Mouse (Mus musculus): Measurements from ENCODE around the gene Nhs. TPM values are rescaled to one million over a fixed set of nuclear protein-coding genes. Genes with fewer than 3 reads are reported as not detected.

Nhs gene
- polyA plus RNA-seq, 1 experiment from 2014 or later = 3.6 TPM

DNA sequence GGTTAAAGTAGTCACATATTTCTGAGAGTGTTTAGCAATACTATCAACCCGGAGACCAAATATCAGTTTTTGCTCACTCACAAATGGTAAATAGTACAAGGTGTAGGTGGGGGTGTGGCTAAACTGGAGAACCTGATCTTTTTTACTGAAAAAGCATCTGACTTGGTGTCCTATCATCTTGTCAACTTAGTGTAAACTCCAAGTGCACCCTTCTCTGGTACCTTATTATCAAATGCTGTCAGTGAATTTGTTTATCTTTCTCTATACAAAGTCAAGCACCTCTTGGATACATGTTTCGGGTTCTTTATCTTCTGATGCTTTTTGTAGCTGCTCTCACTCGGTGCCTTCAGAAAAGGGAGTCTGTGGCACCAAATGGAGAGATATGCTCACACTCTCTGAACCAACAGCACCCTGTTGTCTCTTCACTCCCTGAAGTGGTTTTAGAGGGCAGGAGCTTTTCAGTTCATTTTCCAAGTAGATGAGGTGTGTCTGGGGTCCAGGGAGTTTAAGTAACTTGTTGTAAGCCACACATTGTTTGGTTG lies 187.5 kb downstream of the Nhs start:
- no peak for ATAC-seq (ENCODE audit: low FRiP score, low TSS enrichment)

DNA sequence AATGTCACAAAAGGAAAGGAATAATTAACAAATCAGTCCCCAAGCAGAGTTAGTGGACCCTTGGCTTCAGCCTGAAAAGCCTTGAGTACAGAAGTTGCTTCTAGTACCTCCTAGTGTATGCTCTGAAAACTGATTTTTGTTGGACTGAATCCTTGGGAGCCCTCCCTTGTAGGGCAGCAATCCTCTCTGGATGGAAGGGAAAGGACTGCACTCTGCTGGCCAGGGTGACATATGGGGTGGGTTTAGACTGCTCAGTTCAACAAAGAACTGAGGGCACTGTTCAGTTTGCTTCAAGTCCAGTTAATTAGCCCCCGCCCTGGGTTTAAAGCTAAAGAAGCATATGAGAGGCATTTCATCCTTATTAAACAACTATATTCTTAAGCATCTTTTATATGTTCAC lies 188.4 kb downstream of the Nhs start:
- no peak overlapping the region for H3K4me2 ChIP-seq (replicated peaks; ENCODE audit: low read depth, low read length)
- WGBS = 97% methylated on average over 1 of the region's 1 CpGs
- no peak for ATAC-seq (ENCODE audit: low FRiP score, low TSS enrichment)
- H3K9ac ChIP-seq (ENCODE audit: low read depth, low read length) = no peak overlapping the region
- no peaks in the 10 kb centered on the region for H3K9me3 ChIP-seq (ENCODE audit: control insufficient read depth, low read length)
- H3K36me3 ChIP-seq (ENCODE audit: control insufficient read depth, insufficient read depth, low read length) = no peaks in the 10 kb centered on the region
- H3K4me1 ChIP-seq (ENCODE audit: control insufficient read depth, insufficient read depth, low read length) = no peaks in the 10 kb centered on the region
- no peak overlapping the region for H3K4me3 ChIP-seq (ENCODE audit: low read length)
- H3K27me3 ChIP-seq (ENCODE audit: control insufficient read depth, insufficient read depth, low read length) = no peaks in the 10 kb centered on the region
- no peak overlapping the region for H3K27ac ChIP-seq (ENCODE audit: low read depth, low read length)

More for the DNA sequence above, 187.5 kb downstream of the Nhs start:
- H3K9ac ChIP-seq (ENCODE audit: low read depth, low read length) = no peak overlapping the region
- no peak overlapping the region for H3K4me2 ChIP-seq (replicated peaks; ENCODE audit: low read depth, low read length)
- H3K4me3 ChIP-seq (ENCODE audit: low read length) = no peak overlapping the region
- H3K4me1 ChIP-seq (ENCODE audit: control insufficient read depth, insufficient read depth, low read length) = no peaks in the 10 kb centered on the region
- no peak overlapping the region for H3K27ac ChIP-seq (ENCODE audit: low read depth, low read length)
- H3K36me3 ChIP-seq (ENCODE audit: control insufficient read depth, insufficient read depth, low read length) = no peaks in the 10 kb centered on the region
- no peaks in the 10 kb centered on the region for H3K9me3 ChIP-seq (ENCODE audit: control insufficient read depth, low read length)
- WGBS = 88% methylated on average over 3 of the region's 3 CpGs
- no peaks in the 10 kb centered on the region for H3K27me3 ChIP-seq (ENCODE audit: control insufficient read depth, insufficient read depth, low read length)

DNA sequence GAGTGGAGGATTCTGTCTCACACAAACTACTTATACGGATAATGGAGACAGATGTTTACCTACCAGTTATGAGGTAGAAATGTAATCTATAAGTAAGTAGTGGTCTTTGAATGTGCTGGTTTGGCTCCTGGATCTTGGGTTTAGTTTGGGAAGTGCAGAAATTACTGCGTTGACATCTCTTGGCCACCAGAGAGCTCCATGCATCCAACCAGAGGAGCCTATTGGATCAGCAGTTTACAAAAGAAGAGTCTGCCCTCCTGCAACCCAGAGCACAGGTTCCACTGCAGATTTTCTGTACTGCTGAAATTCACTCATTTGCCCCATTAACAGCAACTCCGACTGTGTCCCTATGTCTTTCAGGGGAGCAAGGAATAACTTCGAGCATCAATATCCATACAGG lies 191.8 kb downstream of the Nhs start:
- Histone ChIP-seq H3K9me3 (ENCODE audit: control insufficient read depth, low read length) (no peaks in the 10 kb centered on the region), H3K4me3 (ENCODE audit: low read length) (no peak overlapping the region), H3K4me2 (replicated peaks; ENCODE audit: low read depth, low read length) (no peak overlapping the region), H3K36me3 (ENCODE audit: control insufficient read depth, insufficient read depth, low read length) (no peaks in the 10 kb centered on the region), H3K27ac (ENCODE audit: low read depth, low read length) (no peak overlapping the region), H3K9ac (ENCODE audit: low read depth, low read length) (no peak overlapping the region), H3K27me3 (ENCODE audit: control insufficient read depth, insufficient read depth, low read length) (no peaks in the 10 kb centered on the region), H3K4me1 (ENCODE audit: control insufficient read depth, insufficient read depth, low read length) (no peaks in the 10 kb centered on the region)
- ATAC-seq (ENCODE audit: low FRiP score, low TSS enrichment) = peak; percentile 62; the same call in 1 of the 2 replicates
- 40% methylated on average over 4 of the region's 4 CpGs for WGBS

DNA sequence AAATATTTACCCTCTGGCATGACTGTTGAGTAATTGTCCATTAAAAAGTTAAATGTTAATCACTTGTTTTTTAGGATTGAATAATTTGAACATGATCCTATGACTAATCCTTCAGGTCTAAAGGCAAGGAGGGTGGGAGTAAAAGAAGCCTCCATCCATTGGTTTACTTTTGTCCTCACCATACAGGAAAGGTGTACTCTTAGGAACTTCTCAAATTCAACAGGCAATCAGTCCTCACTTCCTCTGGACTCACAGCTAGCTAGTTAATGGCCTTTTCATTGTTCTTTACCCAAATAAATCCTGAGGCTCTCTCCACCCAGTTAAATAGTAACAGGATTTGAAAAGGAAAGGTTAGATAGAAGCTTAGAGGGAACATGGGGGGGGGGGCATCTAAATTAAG lies 196.2 kb downstream of the Nhs start:
- peaks cover 2% of the 10 kb centered on the region; the same call in 1 of the 2 replicates for H3K4me1 ChIP-seq (ENCODE audit: control insufficient read depth, insufficient read depth, low read length)
- no peak overlapping the region for H3K27ac ChIP-seq (ENCODE audit: low read depth, low read length)
- H3K4me3 ChIP-seq (ENCODE audit: low read length) = no peak overlapping the region
- H3K9ac ChIP-seq (ENCODE audit: low read depth, low read length) = no peak overlapping the region
- H3K36me3 ChIP-seq (ENCODE audit: control insufficient read depth, insufficient read depth, low read length) = no peaks in the 10 kb centered on the region
- no peak overlapping the region for H3K4me2 ChIP-seq (replicated peaks; ENCODE audit: low read depth, low read length)
- no peak for ATAC-seq (ENCODE audit: low FRiP score, low TSS enrichment)
- no peaks in the 10 kb centered on the region for H3K27me3 ChIP-seq (ENCODE audit: control insufficient read depth, insufficient read depth, low read length)
- no peaks in the 10 kb centered on the region for H3K9me3 ChIP-seq (ENCODE audit: control insufficient read depth, low read length)

DNA sequence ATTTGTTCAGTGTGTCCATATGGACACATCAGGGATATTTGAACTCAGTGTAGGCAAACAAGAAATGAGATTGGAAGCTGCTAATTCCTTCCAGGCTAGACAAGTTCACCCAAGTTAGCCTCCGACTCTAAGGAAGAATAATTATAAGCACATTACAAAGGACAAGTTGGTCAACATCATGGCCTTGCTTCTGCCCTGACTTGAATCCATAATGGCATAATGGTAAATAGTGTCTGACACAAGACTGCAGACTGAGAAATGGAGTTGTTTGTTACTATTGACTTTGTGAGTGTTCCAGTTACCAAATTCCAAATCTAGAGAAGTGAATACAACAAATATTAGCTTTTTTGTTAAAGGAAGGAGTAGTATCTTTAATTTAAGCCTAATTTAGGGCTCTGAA lies 196.7 kb downstream of the Nhs start:
- H3K9me3 ChIP-seq (ENCODE audit: control insufficient read depth, low read length) = no peaks in the 10 kb centered on the region
- no peaks in the 10 kb centered on the region for H3K27me3 ChIP-seq (ENCODE audit: control insufficient read depth, insufficient read depth, low read length)
- no peak overlapping the region for H3K9ac ChIP-seq (ENCODE audit: low read depth, low read length)
- no peak for ATAC-seq (ENCODE audit: low FRiP score, low TSS enrichment)
- H3K4me2 ChIP-seq (replicated peaks; ENCODE audit: low read depth, low read length) = no peak overlapping the region
- no peak overlapping the region for H3K4me3 ChIP-seq (ENCODE audit: low read length)
- H3K27ac ChIP-seq (ENCODE audit: low read depth, low read length) = no peak overlapping the region
- WGBS = 82% methylated on average over 1 of the region's 1 CpGs
- H3K4me1 ChIP-seq (ENCODE audit: control insufficient read depth, insufficient read depth, low read length) = peaks cover 2% of the 10 kb centered on the region; the same call in 1 of the 2 replicates
- no peaks in the 10 kb centered on the region for H3K36me3 ChIP-seq (ENCODE audit: control insufficient read depth, insufficient read depth, low read length)

DNA sequence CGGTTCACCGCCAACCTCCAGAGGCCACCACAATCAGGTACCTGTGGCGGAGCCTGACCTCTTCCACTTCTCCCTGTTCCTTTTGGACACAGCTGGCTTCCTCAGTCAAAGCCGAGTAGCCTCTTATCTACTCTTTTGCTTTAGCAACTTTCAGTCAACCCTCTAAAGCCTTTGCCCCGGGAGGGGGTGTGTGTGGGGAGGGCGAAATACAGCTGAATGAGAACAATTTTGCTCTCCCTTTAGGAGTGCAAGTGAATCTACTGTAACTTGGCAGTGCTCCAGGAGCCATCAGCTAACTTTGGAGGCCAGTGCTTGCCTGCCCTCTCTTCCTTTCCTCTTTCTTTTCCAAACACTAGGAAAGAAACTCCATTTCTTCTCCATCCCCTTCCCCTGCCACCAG lies 197.8 kb downstream of the Nhs start:
- Histone ChIP-seq H3K4me3 (ENCODE audit: low read length) (no peak overlapping the region), H3K9me3 (ENCODE audit: control insufficient read depth, low read length) (no peaks in the 10 kb centered on the region), H3K4me1 (ENCODE audit: control insufficient read depth, insufficient read depth, low read length) (peaks cover 2% of the 10 kb centered on the region; the same call in 1 of the 2 replicates), H3K9ac (ENCODE audit: low read depth, low read length) (no peak overlapping the region), H3K27me3 (ENCODE audit: control insufficient read depth, insufficient read depth, low read length) (no peaks in the 10 kb centered on the region), H3K36me3 (ENCODE audit: control insufficient read depth, insufficient read depth, low read length) (no peaks in the 10 kb centered on the region), H3K27ac (ENCODE audit: low read depth, low read length) (no peak overlapping the region; the same call in 1 of the 2 replicates), H3K4me2 (replicated peaks; ENCODE audit: low read depth, low read length) (no peak overlapping the region)
- 49% methylated on average over 6 of the region's 6 CpGs for WGBS
- no peak for ATAC-seq (ENCODE audit: low FRiP score, low TSS enrichment)

DNA sequence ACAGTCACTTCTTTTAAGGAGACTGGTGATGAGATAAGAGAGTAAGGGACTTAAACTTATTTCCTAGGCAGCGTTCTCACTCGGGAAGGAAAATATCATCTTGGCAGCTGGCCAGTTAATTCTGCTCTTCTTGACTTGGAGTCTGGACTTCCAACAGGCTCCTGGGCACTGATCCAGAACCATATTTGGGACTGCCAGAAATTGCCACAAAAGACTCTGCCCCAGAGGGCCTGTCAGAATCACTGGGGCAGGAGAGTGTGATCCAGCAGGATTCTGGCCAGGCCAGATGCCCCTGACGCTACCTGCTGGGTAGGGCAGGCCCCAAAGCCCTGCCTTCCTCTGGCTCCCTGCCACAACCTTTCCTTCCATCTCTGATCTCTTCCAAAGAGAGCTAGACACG lies 198.4 kb downstream of the Nhs start:
- ATAC-seq (ENCODE audit: low FRiP score, low TSS enrichment) = 0 out of 2 replicates have a peak, but pooled peaks have one; percentile 20
- Histone ChIP-seq H3K27ac (ENCODE audit: low read depth, low read length) (no peak overlapping the region), H3K36me3 (ENCODE audit: control insufficient read depth, insufficient read depth, low read length) (no peaks in the 10 kb centered on the region), H3K9me3 (ENCODE audit: control insufficient read depth, low read length) (no peaks in the 10 kb centered on the region), H3K4me3 (ENCODE audit: low read length) (no peak overlapping the region), H3K27me3 (ENCODE audit: control insufficient read depth, insufficient read depth, low read length) (no peaks in the 10 kb centered on the region; the same call in 1 of the 2 replicates), H3K9ac (ENCODE audit: low read depth, low read length) (no peak overlapping the region), H3K4me1 (ENCODE audit: control insufficient read depth, insufficient read depth, low read length) (peaks cover 2% of the 10 kb centered on the region; the same call in 1 of the 2 replicates), H3K4me2 (replicated peaks; ENCODE audit: low read depth, low read length) (no peak overlapping the region)
- WGBS = 52% methylated on average over 4 of the region's 4 CpGs

DNA sequence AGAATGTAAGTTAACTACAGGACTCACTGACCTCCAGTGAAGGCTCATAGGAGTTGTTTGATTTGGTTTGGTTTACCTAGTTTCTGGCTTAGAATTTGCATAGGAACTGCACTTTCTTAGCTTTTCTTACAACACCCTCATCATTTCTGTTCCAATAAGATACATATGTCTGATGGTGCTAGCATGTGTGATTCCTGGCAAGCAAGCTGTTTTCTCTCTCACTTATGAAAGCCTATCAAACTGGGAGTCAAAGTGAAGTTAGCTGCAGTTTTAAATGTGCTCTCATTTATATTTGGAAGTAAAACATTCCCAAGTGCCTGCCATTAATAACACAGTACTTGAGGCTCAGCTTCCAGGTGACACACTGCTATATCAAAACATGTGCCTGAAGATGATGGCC lies 207.2 kb downstream of the Nhs start:
- no peak for ATAC-seq (ENCODE audit: low FRiP score, low TSS enrichment)
- Histone ChIP-seq H3K9ac (ENCODE audit: low read depth, low read length) (no peak overlapping the region), H3K4me3 (ENCODE audit: low read length) (no peak overlapping the region), H3K4me1 (ENCODE audit: control insufficient read depth, insufficient read depth, low read length) (no peaks in the 10 kb centered on the region), H3K27me3 (ENCODE audit: control insufficient read depth, insufficient read depth, low read length) (no peaks in the 10 kb centered on the region; the same call in 1 of the 2 replicates), H3K4me2 (replicated peaks; ENCODE audit: low read depth, low read length) (no peak overlapping the region), H3K27ac (ENCODE audit: low read depth, low read length) (no peak overlapping the region), H3K9me3 (ENCODE audit: control insufficient read depth, low read length) (no peaks in the 10 kb centered on the region), H3K36me3 (ENCODE audit: control insufficient read depth, insufficient read depth, low read length) (no peaks in the 10 kb centered on the region)

DNA sequence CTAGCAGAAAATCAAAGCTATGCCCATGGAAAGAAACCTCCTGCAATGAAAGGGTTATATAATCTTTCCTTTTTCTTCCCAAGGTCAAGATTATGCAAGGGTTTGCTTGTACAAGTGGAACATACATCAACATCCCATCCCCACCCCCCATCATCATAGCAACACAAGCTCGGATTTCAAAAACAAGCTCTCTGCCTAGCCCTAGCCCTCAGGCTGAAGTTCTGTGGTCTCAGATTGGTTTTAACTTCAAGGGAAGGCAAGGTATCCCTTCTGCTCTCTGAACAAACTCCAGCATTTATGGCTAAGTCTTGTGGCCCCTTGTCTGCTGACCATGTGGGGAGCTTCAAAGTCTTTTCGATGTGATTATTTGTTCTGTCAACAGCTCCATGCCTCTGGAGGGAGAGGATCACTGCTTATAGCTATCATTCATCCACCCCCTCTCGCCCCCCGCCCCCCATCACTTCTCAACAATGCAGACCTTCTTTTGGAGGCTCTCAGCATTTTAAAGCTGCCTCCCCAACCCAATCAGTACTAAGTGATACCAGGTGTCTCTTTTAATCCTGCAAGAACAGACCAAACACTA lies 216.3 kb downstream of the Nhs start:
- no peak for ATAC-seq (ENCODE audit: low FRiP score, low TSS enrichment)
- Histone ChIP-seq H3K4me1 (ENCODE audit: control insufficient read depth, insufficient read depth, low read length) (no peaks in the 10 kb centered on the region), H3K9me3 (ENCODE audit: control insufficient read depth, low read length) (no peaks in the 10 kb centered on the region), H3K27ac (ENCODE audit: low read depth, low read length) (no peak overlapping the region), H3K4me2 (replicated peaks; ENCODE audit: low read depth, low read length) (no peak overlapping the region), H3K4me3 (ENCODE audit: low read length) (no peak overlapping the region), H3K27me3 (ENCODE audit: control insufficient read depth, insufficient read depth, low read length) (no peaks in the 10 kb centered on the region), H3K9ac (ENCODE audit: low read depth, low read length) (no peak overlapping the region), H3K36me3 (ENCODE audit: control insufficient read depth, insufficient read depth, low read length) (no peaks in the 10 kb centered on the region)
- WGBS = 44% methylated on average over 4 of the region's 4 CpGs

Data from kidney, embryonic 14.5 days (tissue).